Mouse (Mus musculus) neural tube, embryonic 14.5 days (tissue): ENCODE results near the gene Gipc1. TPM values are rescaled to one million over a fixed set of nuclear protein-coding genes. Genes with fewer than 3 reads are reported as not detected.

Experiments used
- ATAC-seq: fragments of 200-750 bp; cut with Nextera tagmentation; 2 replicates; pipeline ENCODE4 v1.8.0; 2017; ENCODE audit warnings: low read depth, mild to moderate bottlenecking, moderate TSS enrichment, moderate library complexity
- H3K27ac ChIP-seq: fragments of 300-500 bp; sonication (generic); 2 replicates; pipeline ENCODE4 v1.5.1; 2014; ENCODE audit warnings: low read depth, mild to moderate bottlenecking, control low read depth, low read length, moderate library complexity, mixed read lengths
- H3K27me3 ChIP-seq: fragments of 300-500 bp; sonication (generic); 2 replicates; pipeline ENCODE4 v1.6.1; 2014; ENCODE audit warnings: low read length; ENCODE audit not compliant: control insufficient read depth, insufficient read depth
- H3K36me3 ChIP-seq: fragments of 300-500 bp; sonication (generic); 2 replicates; pipeline ENCODE4 v1.6.1; 2014; ENCODE audit warnings: low read length, mixed read lengths; ENCODE audit not compliant: control insufficient read depth, insufficient read depth
- H3K4me1 ChIP-seq: fragments of 300-500 bp; sonication (generic); 2 replicates; pipeline ENCODE4 v1.6.1; 2014; ENCODE audit warnings: low read length; ENCODE audit not compliant: control insufficient read depth, insufficient read depth
- H3K4me2 ChIP-seq: fragments of 300-500 bp; sonication (generic); 2 replicates; pipeline ENCODE4 v1.6.1; 2014; ENCODE audit warnings: mild to moderate bottlenecking, low read depth, low read length, control low read depth
- H3K4me3 ChIP-seq: fragments of 300-500 bp; sonication (generic); 2 replicates; pipeline ENCODE4 v1.5.1; 2014; ENCODE audit warnings: low read depth, low read length, control low read depth, mixed read lengths
- H3K9ac ChIP-seq: fragments of 300-500 bp; sonication (generic); replicated peaks from 2 replicates; pipeline ENCODE4 v1.6.1; 2014; ENCODE audit warnings: low read depth, mild to moderate bottlenecking, control low read depth, low read length, mixed read lengths
- H3K9me3 ChIP-seq: fragments of 300-500 bp; sonication (generic); 2 replicates; pipeline ENCODE4 v1.6.1; 2016; ENCODE audit warnings: low read length; ENCODE audit not compliant: control insufficient read depth
- WGBS: fragments of 180-500 bp; shearing (Covaris S2); extraction: QIAGEN DNeasy Blood & Tissue Kit; methylation state at CpG from one replicate; pipeline ENCODE4 v1.1.7; 2014; 5-methylcytosine and 5-hydroxymethylcytosine counted together
- polyA plus RNA-seq: library from polyadenylated mRNA; unstranded; fragments of >200 nt; fragmentation: Nextera tagmentation; extraction: Ambion mirVana; gene quantifications from 2 replicates; pipeline ENCODE4 v1.2.1, GENCODE M21; 2014

Gene Gipc1
- polyA plus RNA-seq, 1 experiment from 2014 or later = 90.2 TPM

DNA sequence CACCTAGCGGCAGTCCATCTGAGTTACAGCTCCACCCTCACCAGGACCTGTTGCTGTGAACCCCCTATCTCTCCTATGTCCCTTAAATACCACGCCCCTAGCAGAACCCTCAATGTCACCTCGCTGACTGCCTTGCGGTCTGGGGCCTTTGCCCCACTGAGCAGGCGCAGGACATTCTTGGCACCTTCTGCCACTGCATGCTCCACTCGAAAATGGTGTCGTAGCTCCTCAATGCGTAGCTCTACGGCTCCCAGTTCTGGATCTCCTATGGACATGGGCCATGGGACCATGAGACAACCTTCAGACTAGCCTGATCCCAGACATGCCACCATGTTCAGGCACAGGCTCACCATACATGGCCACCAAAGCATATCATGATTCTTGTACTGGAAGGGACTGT is 32.0 kb downstream of the Gipc1 start:
- no peaks in the 10 kb centered on the region for H3K27me3 ChIP-seq
- no peak overlapping the region for H3K27ac ChIP-seq
- H3K4me1 ChIP-seq = no peaks in the 10 kb centered on the region
- H3K4me3 ChIP-seq = no peak overlapping the region
- no peaks in the 10 kb centered on the region for H3K9me3 ChIP-seq
- 92% methylated on average over 9 of the region's 9 CpGs for WGBS
- H3K4me2 ChIP-seq = no peak overlapping the region
- H3K9ac ChIP-seq = no peak overlapping the region
- no peak for ATAC-seq
- H3K36me3 ChIP-seq = peaks cover 27% of the 10 kb centered on the region

DNA sequence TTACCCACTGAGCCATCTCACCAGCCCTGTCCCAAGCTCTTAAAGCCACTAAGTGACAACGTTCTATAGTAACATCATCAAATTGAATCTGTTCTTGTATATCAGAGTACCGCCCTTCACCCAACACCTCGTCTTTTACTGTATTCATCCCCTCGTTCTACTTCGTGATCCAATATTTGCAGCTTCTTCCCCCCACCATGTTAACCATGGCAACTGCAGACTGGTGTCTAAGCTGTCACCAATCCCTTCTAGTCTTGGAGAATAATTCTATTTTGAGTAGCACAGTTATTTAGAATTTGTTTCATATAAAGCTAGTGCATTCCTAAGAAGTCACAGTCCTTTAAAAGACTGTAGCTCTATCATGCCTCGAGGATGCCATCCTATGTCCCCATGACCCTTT is 36.8 kb downstream of the Gipc1 start:
- peaks cover 23% of the 10 kb centered on the region for H3K36me3 ChIP-seq
- no peak for ATAC-seq
- no peak overlapping the region for H3K4me3 ChIP-seq
- no peaks in the 10 kb centered on the region for H3K27me3 ChIP-seq
- H3K4me1 ChIP-seq = no peaks in the 10 kb centered on the region
- H3K9me3 ChIP-seq = no peaks in the 10 kb centered on the region
- WGBS = 93% methylated on average over 6 of the region's 6 CpGs
- H3K27ac ChIP-seq = no peak overlapping the region
- no peak overlapping the region for H3K4me2 ChIP-seq
- no peak overlapping the region for H3K9ac ChIP-seq

DNA sequence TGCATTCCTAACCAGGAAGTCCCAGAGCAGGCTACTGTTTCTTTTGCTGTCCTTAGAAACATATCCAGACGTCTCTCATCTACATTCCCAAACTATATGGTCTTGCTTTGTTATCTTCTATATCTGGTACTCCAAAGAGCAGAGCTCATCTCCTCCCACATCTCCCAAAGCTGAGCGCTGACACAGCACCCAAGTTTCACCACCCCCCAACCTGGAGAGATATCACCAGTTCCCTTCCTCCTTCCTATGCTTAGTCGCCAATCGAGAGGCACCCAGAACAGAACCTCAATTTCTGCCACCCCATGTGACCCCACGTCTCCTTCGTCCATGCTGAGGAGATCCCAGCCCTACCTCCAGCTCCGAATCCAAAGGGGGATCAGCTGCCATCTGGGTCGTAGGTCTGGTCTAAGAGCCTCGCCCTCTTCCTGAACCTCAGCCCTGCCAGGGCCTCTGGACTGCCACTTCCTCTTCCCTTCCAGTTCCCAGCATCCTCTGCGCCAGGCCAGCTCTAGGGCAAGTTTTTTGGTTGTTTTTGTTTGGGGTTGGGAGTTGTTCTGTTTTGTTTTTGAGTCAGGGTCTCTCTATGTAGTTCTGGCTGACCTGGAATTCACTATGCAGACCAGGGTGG is 41.2 kb downstream of the Gipc1 start:
- Histone ChIP-seq H3K4me3 (no peak overlapping the region), H3K9ac (no peak overlapping the region), H3K4me1 (peaks cover 13% of the 10 kb centered on the region), H3K27ac (no peak overlapping the region), H3K27me3 (no peaks in the 10 kb centered on the region), H3K9me3 (no peaks in the 10 kb centered on the region), H3K36me3 (peaks cover 19% of the 10 kb centered on the region), H3K4me2 (no peak overlapping the region)
- ATAC-seq = no peak
- 87% methylated on average over 10 of the region's 10 CpGs for WGBS

DNA sequence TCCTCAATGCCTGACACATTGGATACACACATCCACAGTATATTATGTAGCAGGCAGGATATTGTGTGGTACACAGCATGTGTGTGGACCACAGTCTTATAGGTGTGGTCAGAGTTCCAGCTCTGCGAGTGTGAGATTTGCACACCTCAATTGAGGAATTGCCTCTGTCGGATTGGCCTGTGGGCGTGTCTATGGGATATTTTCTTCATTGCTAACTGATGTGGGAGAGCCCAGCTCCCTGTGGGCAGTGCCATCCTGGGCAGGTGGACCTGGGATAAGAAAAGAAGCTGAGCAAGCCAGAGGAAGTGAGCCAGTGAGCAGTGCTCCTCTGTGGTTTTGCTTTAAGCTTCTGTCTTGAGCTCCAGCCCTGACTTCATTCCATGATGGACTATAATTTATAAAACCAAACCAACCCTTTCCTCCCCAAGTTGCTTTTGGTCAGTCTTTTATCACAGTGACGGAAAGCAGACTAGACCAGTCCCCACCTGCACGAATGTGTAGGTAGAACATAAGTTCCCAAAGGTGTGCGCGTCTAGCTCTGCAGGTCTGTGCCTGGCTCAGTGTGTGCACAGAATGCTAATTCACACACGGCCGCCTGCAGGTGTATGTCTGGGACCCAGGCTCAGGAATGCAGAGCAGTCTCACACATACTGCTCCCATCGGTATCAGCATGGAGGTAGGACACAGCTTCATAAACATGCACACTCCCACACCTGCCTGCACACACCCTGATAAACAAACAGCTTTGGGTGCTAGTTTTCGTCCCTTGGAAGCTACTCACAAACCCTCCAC is 42.1 kb downstream of the Gipc1 start:
- Histone ChIP-seq H3K36me3 (peaks cover 19% of the 10 kb centered on the region), H3K4me3 (no peak overlapping the region), H3K27me3 (no peaks in the 10 kb centered on the region), H3K27ac (no peak overlapping the region), H3K4me2 (no peak overlapping the region), H3K9me3 (no peaks in the 10 kb centered on the region), H3K4me1 (peaks cover 15% of the 10 kb centered on the region), H3K9ac (no peak overlapping the region)
- ATAC-seq = no peak
- WGBS = 88% methylated on average over 11 of the region's 11 CpGs

DNA sequence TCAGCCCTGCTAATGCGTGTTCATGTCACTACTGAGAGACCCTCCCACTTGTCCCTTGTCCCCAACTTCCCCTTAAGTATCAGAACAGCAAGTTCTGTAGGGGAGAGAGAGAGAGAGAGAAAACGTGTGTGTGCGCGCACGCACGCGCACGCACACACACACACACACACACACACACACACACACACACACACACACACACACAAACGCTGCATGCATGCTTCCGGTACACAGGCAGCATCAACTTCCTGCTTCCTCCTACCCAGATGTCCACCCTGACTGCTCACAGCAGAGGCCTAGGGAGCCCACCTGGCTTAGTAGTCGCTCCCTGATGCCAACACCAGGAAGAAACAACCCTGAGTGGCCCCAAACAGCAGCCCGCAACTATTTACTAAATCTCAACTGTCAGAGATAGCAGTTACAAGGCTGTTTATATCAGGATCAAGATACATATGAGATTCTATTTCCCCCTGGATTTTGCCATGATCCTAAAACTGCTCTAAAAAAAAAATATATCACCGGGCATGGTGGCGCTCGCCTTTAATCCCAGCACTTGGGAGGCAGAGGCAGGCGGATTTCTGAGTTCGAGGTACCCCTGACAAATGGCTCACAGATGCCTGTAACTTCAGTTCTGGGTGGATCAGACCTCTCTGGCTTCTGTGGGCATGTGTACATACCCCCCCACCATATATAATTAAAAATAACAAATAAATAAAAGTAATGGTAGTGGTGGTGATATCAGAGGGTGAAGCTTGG is 43.1 kb downstream of the Gipc1 start:
- Histone ChIP-seq H3K36me3 (peaks cover 19% of the 10 kb centered on the region), H3K9ac (no peak overlapping the region), H3K4me1 (peaks cover 17% of the 10 kb centered on the region), H3K4me3 (no peak overlapping the region), H3K9me3 (no peaks in the 10 kb centered on the region), H3K4me2 (no peak overlapping the region), H3K27me3 (no peaks in the 10 kb centered on the region), H3K27ac (no peak overlapping the region)
- ATAC-seq = no peak
- WGBS = 80% methylated on average over 17 of the region's 17 CpGs

DNA sequence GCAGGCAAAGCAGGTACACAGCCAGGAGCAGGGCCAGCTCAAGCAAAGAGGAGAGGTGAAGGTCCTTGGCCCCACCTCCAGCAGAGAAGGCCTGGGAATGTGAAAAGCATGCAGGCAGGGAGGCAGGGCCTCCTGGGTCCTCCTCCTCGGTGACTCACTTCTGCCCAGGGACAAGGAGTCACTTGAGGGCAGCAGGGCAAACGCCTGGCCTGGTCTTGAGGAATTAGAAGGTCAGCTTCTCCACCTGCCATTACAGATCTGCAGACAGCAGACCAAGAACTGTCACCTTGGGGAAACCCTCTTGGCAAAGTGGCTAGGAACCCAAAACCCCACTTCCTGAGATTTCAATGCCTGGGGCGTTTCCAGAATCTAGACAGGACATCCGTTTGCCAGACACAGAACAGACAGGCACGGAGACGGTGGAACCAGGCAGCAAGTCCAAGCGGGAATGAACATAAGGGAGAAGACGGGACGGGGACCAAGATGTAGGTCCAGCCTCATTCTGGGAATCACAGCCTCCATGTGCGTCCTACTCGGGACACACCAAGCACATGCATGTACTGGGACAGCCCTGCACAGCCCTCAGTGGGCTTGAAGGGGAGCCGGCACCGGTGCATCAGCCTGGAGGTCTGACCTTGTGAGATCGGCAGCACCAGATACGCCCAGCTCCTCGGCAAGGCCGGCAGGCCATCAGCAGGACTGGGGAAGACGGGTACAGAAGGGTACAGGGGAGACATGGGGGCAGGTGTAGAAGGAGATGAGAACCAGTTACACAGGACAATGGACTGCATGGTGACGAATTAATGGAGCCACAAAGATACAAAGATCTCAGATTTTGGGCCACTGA is 45.1 kb downstream of the Gipc1 start:
- Histone ChIP-seq H3K4me1 (peaks cover 17% of the 10 kb centered on the region), H3K27ac (no peak overlapping the region)
- WGBS = 67% methylated on average over 19 of the region's 19 CpGs

DNA sequence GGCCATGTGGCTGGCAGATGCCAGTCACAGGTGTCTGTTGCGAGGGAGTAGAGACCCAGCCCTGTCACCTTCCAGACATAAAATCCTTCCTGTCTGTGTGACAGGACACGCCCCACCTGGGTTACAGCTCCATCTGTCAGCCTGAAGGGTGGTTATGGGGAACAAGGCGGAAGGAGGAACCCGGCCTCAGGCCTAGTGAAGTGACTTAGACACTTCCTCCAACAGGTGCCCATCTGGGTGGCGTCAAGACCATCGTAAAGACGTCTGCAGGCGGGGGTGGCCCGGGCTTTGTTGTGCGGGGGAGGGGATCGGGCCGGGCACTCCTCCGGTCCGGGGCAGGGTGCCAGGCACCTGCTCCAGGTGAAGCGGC is 45.8 kb downstream of the Gipc1 start:
- Histone ChIP-seq H3K9me3 (no peaks in the 10 kb centered on the region), H3K4me3 (peak overlapping the region; percentile 91), H3K27me3 (no peaks in the 10 kb centered on the region), H3K4me2 (peak overlapping the region; percentile 86), H3K9ac (peak overlapping the region; percentile 95), H3K27ac (peak overlapping the region; percentile 22; the same call in 1 of the 2 replicates), H3K36me3 (no peaks in the 10 kb centered on the region), H3K4me1 (peaks cover 17% of the 10 kb centered on the region)
- ATAC-seq = peak; percentile 23; the same call in 1 of the 2 replicates
- 3% methylated on average over 15 of the region's 15 CpGs for whole genome bisulfite sequencing

More for the DNA sequence above, 45.1 kb downstream of the Gipc1 start:
- Histone ChIP-seq H3K27me3 (no peaks in the 10 kb centered on the region), H3K9ac (peak overlapping the region; percentile 95; the same call in 1 of the 2 replicates), H3K4me2 (peak overlapping the region; percentile 86), H3K4me3 (peak overlapping the region; percentile 91), H3K36me3 (no peaks in the 10 kb centered on the region), H3K9me3 (no peaks in the 10 kb centered on the region)
- 0 out of 2 replicates have a peak, but pooled peaks have one; percentile 4 for ATAC-seq

DNA sequence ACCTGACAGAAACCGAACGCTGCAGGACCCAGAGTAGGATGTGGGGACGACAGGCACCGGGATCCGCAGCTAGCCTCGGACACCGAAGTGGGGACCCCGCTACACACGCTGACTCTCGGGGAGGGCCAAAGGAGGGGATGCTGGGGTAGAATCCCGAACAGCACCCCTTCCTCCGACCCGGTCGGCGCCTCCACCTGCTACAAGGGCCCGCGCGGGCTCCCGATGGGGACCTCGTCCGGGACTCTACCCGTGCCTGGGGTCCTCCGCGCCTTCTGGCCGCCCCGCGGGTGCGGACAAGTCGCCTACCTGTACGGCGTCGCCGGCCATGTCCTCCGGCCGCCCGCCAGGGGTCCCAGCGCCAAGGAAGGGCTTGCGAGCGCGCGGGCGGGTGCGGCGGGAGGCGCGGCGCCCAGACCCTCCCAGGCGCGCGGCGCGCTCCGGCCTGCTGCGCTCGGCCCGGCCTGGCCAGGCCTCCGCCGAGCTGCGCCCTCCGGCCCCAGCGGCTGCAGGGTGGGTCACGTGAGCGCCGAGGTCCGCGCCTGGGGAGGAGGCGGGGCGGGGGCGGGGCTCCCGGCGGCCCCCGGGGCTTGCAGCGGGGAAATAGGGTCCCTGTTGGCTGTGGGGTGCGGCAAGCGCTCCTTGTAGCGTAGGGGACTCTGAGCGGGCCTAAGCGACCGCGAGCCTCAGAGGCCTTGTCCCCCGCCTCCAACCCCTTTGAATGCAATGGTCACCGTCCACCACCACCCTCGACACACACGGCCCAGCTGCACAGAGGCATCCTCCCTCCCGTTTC is 46.4 kb downstream of the Gipc1 start, which contains the start of gene Pkn1:
Pkn1 (minus strand) TSS at position 519 of the 793 bp plus-strand sequence.
- H3K4me1 ChIP-seq = peaks cover 17% of the 10 kb centered on the region
- H3K9ac ChIP-seq = peak within 1 kb of the TSS; percentile 95
- H3K9me3 ChIP-seq = no peaks in the 10 kb centered on the region
- peak within 1 kb of the TSS; percentile 86 for H3K4me2 ChIP-seq
- no peaks in the 10 kb centered on the region for H3K36me3 ChIP-seq
- H3K27me3 ChIP-seq = no peaks in the 10 kb centered on the region
- under 1% methylated on average over 62 of the region's 85 CpGs for WGBS
- peak within 1 kb of the TSS; percentile 22; the same call in 1 of the 2 replicates for H3K27ac ChIP-seq
- peak; percentile 87 for ATAC-seq
- H3K4me3 ChIP-seq = peak within 1 kb of the TSS; percentile 91
